In genomic region chr3:46538660-46539059, GRCm38 (mm10) we compare ENCODE assay signal across 9 mouse cellular contexts.
"Had no signal": no experiment of that assay in that cellular context is flagged by ENCODE, and none has a peak within 500 bp of the region (broad histone marks: within the 10 kb centered on the region; RNA-seq: fewer than 3 reads in every experiment).

No protein-coding gene starts in this region.

- DNase-seq: kidney, adult 9 months; kidney, postnatal 36 days; lung, embryonic 14.5 days; lung, postnatal 10 days; lung, postnatal 4 days; thymus, postnatal 4 days had no signal

- ATAC-seq: intestine, postnatal 0 days; liver, embryonic 12.5 days; midbrain, embryonic 15.5 days had no signal
